Mouse (Mus musculus): ENCODE measurements around the gene Ank3.
A peak's percentile ranks its signal among the peaks of the same experiment; 100 is the strongest.

Gene Ank3

DNA sequence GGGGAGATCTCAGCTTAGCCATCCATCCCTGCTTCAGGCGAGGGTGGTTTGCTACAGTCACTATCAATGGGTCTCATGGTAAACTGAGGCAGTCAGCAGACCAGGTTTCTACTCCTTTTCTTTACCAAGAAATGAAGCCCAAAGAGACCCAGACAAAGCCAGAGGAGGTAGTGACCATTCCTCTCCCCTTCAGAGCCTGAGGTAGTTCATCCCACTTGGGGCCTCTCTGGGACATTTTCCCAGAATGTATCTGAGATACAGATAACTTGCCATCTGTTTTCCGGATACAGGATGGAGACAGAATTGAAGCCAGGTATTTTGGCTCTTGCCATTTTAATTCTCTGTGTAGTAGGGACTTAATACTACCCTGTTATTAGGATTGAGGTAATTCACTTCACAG lies 620.1 kb downstream of the Ank3 start:
- peak; percentile 43 to 50 for DNase-seq

DNA sequence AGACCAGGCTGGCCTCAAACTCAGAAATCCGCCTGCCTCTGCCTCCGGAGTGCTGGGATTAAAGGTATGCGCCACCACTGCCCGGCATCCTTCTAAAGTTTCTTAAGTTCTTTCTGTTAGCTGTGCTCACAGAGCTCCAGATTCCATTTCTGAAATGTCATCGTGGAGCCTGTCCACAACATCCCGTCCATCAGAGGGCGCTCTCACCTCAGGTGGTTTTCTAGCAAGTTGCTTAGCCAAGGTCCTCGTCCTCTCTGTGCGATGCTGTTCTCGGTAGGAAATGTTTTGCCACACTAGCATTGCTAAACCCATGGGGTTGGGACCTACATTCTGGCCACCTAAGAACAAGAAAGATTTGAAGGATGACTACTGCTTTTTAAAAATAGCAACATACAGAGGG lies 623.1 kb downstream of the Ank3 start:
- peak; percentile 32 to 58 for DNase-seq

DNA sequence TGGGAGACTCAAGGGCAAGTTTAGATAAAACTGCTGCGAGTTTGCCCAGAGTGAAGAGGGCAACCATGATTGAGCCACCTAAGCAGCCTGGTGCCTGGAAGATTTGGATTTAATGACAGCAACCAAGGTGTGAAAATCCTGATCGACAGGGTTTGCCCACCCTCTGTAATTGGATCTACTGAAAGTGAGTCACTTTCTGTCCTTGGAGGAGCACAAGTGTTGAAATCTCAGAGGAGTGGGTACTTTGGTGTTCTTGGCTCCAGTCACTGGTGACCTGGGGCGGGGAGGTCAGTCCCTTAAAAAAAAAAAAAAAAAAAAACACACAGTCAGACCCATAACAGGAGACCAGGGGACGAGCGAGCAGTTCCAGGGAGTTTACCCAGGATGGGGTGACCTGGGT lies 624.0 kb downstream of the Ank3 start:
- DNase-seq: no peak

- DNase-seq: no peak
These were observed 625.3 kb downstream of the Ank3 start for GRCm38 (mm10) chr10:70023861-70024260.

GRCm38 (mm10) chr10:70031942-70032341 lies 633.4 kb downstream of the Ank3 start:
- no peak for DNase-seq

DNA sequence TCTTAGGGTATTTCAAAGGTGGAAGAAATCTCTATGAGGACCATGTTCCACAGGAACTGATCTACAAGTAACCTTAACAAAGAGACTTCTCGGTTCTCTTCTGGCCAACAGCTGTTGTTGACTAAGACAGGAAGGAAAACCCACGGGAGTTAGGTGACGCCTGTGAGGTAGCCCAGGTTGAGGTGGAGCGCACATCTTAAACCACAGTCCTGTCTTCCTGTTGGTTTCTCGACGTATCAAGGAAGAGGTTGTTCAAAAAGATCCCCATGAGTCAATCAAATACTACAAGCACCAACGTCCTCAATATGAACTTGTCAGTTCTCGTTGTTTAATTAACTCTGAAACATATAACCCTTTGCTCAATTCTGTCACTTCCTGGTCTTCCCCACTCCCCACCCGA lies 634.4 kb downstream of the Ank3 start:
- DNase-seq: no peak

DNA sequence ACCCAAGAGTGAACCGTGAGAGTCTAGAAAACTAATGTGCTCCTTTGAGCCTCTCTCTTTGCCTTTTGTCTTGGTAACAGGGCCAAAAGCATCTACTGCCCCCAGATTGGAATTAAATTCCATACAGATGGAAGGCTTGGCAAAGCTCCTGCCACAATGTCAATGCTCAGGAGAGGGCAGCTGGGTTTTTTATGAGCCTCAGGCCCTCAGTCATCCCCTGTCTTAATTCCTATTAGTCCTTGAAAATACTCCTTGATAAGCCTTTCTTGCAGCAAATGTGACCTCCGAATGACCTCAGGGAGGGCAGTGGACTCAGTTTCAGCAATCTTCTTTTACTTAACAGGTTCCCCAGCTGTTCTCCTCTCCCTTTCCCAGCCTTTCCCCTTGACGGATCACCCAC lies 635.3 kb downstream of the Ank3 start:
- DNase-seq: no peak

GRCm38 (mm10) chr10:70039871-70040291 lies 641.3 kb downstream of the Ank3 start:
- DNase-seq: no peak

DNA sequence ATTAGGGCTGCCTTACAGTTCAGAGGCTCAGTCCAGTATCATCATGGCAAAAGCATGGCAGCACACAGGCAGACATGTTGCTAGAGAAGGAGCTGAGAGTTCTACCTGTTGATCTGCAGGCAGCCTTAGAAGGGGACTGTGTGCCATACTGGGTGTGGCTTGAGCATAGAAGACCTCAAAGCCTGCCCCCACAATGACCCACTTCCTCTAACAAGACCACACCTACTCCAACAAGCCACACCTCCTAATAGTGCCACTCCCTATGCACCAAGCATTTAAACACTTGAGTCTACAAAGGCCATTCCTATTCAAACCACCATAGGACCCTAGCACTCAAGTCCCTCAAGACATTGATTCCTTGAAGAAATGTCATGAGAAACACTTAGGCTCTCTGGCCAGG lies 643.0 kb downstream of the Ank3 start:
- DNase-seq: no peak

GRCm38 (mm10) chr10:70045722-70046121 lies 647.1 kb downstream of the Ank3 start:
- no peak for DNase-seq

DNA sequence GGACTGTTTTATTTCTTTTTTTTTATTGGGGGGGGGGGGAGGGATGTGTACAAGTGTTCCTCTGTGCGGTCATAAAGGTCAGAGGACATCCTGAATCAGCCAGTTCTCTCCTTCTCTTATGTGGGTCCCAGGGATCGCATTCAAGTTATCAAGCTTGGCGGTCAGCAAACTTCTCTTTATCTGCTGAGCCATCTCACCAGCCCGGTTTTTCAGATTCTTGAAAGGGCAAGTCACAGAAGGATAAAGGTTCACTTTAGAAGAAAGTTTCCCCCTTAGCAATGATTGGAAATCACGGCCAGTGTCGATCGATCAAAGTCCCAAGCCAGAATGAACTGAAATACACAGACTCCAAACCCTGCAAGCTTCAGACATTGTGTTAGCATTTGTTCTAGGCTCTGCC lies 651.2 kb downstream of the Ank3 start:
- no peak for DNase-seq

- DNase-seq: no peak
These were observed 656.7 kb downstream of the Ank3 start for GRCm38 (mm10) chr10:70055291-70055690.

GRCm38 (mm10) chr10:70057064-70057463 lies 658.5 kb downstream of the Ank3 start:
- no peak for DNase-seq

GRCm38 (mm10) chr10:70060021-70060688 lies 661.6 kb downstream of the Ank3 start:
- DNase-seq: peak in 1 of 2 experiments; percentile 12

GRCm38 (mm10) chr10:70060689-70061081 lies 662.1 kb downstream of the Ank3 start:
- no peak for DNase-seq

- no peak for DNase-seq
These were observed 665.4 kb downstream of the Ank3 start for GRCm38 (mm10) chr10:70063881-70064555.

GRCm38 (mm10) chr10:70065191-70065590 lies 666.6 kb downstream of the Ank3 start:
- DNase-seq: peak in 1 of 2 experiments; percentile 14

- no peak for DNase-seq
These were observed 668.1 kb downstream of the Ank3 start for GRCm38 (mm10) chr10:70066497-70067168.

- no peak for DNase-seq
These were observed 668.9 kb downstream of the Ank3 start for GRCm38 (mm10) chr10:70067169-70068115.

DNA sequence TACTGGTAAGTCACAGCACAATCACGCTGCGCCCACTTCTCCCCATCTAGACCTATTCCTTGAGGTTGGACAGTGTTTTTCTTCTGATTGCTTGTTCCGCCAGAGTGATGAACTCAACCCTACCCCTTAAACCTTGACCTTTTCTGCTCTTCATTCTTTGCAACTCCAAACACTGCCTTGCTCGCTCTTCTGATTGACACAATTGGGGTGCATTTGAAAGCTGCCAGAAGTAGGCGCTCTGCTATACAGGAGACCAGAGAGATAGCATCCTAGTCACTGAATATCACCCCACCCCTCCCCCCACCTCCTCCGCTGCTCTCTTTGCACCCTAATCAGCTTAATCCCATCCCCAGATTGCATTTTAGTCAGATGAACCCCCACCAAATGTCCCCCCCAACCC lies 670.7 kb downstream of the Ank3 start:
- DNase-seq: no peak

DNA sequence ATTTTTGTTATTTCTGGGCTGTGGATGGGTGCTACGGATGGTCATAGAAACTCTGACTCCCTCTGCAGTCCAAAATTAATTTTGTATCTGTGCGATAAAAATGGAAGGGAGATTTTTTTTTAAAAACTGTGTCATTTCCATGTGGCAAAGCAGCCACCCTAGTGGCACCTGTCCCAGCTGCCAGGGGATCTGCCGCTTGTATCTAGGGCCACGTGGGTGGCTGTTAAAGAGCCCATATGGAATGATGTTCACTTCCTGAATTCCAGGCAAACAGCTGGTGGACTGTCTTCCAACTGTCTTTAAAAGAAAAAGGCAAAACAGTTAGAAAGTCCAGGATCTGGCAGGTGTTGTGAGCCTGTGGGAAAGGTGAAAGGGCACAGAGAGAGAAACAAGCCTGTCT lies 672.8 kb downstream of the Ank3 start:
- DNase-seq: no peak
